Mouse (Mus musculus): Measurements from ENCODE around the gene Lpgat1.
A peak's percentile ranks its signal among the peaks of the same experiment; 100 is the strongest.

Gene Lpgat1

DNA sequence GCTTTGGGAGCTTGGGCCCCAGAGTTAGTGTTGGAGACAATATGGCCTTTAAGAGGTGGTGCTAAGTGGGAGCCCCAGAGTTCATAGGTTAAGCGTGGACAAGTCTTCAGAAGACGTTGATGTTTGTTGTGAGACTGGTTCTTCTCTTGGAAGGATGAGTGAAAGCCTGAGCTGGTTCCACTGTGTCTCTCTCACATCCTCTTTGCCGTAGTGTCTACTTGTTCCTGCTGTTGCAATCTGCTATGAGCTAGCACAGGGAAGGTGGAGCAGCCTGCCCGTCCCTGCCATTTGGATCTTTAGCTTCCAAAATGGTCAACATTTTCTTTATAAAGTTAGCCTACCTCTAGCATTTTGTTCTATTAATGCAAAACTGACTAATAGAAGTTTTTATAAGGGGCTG is 16.2 kb downstream of the Lpgat1 start:
- DNase-seq (ENCODE audit: low spot score in 2 of 2), result no peak

DNA sequence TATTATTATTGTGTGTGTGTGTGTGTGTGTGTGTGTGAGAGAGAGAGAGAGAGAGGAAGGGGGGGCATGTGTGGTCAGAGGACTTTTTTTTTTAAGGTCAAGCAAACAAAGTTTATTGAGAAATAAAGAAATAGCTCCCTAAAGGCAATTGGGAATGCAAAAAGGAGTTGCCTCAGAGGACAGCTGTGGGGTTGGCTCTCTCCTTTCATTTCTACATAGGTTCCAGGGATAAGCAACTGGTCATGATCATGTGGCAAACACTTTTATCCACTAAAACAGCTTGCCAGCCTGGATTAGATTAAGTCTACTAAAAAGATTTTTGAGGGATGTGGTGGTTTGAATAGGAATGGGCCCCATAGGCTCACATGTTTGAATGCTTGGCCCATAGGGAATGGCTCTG is 18.8 kb downstream of the Lpgat1 start:
- no peak for DNase-seq (ENCODE audit: low spot score in 2 of 2)

GRCm38 (mm10) chr1:191737871-191738270 is 20.2 kb downstream of the Lpgat1 start:
- DNase-seq (ENCODE audit: low spot score in 2 of 2), result no peak

- DNase-seq (ENCODE audit: low spot score in 2 of 2), result no peak
Observed at GRCm38 (mm10) chr1:191738726-191739125, 21.1 kb downstream of the Lpgat1 start.

- no peak for DNase-seq (ENCODE audit: low spot score in 2 of 2)
Observed at GRCm38 (mm10) chr1:191740587-191741361, 23.1 kb downstream of the Lpgat1 start.

DNA sequence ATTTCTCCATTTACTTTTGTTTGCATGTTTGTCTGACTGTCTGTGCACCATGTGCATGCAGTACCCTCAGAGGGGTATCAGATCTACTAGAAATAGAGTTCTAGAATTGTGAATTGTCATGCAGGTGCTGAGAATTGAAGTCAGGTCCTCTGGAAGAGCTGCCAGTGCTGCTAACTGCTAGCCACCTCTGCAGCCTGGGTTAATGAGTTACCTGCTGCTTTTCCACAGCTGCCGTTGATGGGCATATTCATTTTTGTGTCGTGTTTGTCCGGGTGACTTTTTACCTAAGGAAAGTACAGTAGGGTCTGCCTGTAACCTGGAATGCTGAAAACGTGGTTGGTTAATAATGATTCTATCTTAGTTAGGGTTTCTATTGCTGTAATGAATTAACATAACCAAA is 24.0 kb downstream of the Lpgat1 start:
- no peak for DNase-seq (ENCODE audit: low spot score in 2 of 2)

DNA sequence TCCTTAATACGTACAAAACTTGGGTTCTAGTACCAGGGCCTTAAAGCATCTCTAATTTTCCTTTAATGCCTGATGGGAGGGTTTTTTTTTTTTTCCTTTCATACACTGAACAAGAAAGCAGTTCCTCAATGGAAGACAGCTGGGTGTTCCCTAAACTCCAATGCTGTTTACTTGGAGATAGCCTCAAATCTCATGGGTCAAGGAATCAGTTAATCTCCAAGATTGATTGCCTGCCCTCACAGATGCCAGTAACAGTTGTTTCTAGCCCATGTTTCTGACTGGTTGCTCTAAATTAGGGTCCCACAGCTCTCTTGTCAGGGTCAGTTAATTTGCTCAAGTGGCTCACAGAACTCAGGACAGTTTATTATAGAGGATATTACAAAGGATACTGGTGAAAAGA is 30.8 kb downstream of the Lpgat1 start:
- no peak for DNase-seq (ENCODE audit: low spot score in 2 of 2)

- DNase-seq (ENCODE audit: low spot score in 2 of 2), result peak in 1 of 2 experiments; percentile 33
Observed at GRCm38 (mm10) chr1:191756520-191757199, 39.0 kb downstream of the Lpgat1 start.

DNA sequence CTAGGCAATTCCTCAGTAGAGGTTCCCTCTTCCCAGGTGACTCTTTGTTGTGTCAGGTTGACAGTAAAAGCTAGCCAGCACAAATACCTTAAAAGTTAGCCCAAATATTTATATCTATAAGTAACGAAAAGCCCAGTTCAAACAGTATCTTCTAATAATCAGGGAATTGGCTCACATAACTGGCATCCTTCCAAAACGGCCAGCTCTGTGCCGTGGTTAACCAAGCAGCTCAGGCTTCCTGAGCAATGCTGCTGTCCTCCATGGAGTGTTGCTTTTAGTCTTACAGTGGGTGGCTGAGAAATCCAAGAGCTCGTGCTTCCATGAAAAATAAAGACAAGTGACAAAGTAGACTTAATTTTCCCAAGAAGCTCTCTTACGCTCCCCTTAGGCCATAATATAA is 56.5 kb downstream of the Lpgat1 start:
- DNase-seq (ENCODE audit: low spot score in 2 of 2), result no peak

DNA sequence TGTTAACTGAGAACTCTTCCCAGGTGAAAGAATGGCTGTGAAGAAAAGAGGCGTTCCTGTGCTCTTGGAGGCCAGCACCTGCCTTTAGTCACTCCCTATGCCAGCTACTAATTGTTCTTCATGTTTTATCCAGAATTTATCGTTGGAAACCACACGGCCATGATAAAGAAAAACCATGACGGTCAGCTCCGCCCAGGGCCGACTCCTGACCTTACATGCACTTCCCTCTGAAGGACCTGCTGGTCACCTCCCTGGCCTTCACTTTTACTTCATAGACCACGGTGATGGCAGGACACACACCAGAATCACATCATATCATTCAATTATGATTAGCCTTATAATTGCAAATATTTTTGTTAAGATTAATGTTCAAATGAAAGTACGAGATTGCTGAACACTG is 57.5 kb downstream of the Lpgat1 start:
- DNase-seq (ENCODE audit: low spot score in 2 of 2), result no peak

- DNase-seq (ENCODE audit: low spot score in 2 of 2), result no peak
Observed at GRCm38 (mm10) chr1:191777521-191777920, 59.9 kb downstream of the Lpgat1 start.

DNA sequence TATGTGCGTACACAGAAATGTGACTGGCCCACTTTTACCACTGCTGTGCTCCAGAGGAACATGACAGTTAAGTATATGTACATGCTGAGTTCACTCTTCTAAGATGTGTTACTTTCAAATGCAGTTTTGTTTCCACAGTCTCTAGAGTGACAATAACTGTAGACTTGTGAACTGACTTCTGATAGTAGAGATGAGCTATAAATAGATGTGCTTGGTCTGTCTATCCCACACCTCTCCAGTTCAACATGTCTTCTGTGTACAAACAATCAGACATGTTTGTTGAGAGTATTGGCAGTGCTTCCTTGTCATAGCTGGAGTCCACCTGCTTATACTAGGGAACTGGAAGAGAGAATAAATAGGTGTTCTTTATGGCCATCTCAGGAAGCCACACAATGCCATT is 62.8 kb downstream of the Lpgat1 start:
- DNase-seq (ENCODE audit: low spot score in 2 of 2), result no peak

DNA sequence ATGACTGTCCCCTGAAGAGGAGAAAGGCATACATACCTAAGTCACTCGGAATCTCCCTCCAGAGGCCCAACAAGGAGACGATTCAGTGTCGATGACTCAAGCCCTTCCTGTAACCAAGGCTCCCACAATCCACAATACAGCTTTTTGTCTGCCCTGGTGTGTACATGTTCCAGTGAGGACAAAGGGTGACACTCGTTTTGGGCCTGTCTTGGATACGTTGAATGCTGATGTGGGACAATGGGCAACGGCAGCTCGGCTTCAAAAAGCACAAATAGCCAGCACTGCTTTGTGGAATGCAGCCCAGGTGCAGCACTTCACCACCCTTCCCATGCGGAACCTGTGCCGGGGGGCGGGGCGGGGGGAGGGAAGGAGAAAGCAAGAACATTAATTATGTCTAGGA is 67.5 kb downstream of the Lpgat1 start:
- no peak for DNase-seq (ENCODE audit: low spot score in 2 of 2)

DNA sequence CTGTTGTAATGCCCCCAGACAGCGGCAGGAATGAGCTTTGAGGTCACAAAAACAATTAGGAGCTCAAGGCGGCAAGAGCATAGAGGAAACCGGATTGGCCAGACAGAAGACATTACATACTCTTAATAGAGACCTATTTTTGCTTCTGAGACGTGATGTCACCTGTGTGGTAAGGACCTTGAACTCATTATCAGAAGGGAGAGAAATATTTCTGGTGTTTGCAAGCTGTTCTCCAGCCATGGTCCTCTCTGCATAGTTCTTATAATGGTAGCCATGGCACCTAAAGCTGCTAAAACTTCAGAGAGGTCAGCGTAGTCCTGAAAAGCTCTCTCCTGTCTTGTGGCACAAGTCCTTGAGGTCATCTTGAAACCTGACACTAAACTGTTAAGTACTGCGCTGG is 68.6 kb downstream of the Lpgat1 start:
- no peak for DNase-seq (ENCODE audit: low spot score in 2 of 2)

GRCm38 (mm10) chr1:191787379-191787778 is 69.7 kb downstream of the Lpgat1 start:
- no peak for DNase-seq (ENCODE audit: low spot score in 2 of 2)

DNA sequence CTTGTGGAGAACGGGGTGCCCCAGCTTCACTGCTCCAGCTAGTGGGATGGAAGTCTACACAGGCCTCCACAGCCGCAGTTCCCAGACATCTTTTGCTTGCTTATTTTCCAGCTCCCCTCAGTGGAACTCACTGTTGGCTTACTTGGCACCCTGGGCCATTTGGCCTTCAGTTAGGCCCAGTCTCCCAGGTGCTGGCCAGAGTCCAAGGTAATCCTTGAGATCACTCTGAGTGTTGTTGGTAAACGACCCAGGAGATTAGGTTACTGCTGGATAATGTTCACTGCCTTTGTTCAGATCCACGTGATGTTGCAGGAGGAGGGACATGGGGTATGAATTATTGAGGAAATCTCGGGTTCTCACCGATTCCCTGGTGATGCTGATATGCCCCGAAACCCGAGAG is 75.4 kb downstream of the Lpgat1 start:
- no peak for DNase-seq (ENCODE audit: low spot score in 2 of 2)

GRCm38 (mm10) chr1:191793888-191794532 is 76.4 kb downstream of the Lpgat1 start:
- DNase-seq (ENCODE audit: low spot score in 2 of 2), result no peak

GRCm38 (mm10) chr1:191796238-191796896 is 78.7 kb downstream of the Lpgat1 start:
- DNase-seq (ENCODE audit: low spot score in 2 of 2), result no peak

- DNase-seq (ENCODE audit: low spot score in 2 of 2), result no peak
Observed at GRCm38 (mm10) chr1:191802093-191802819, 84.6 kb downstream of the Lpgat1 start.

- DNase-seq (ENCODE audit: low spot score in 2 of 2), result no peak
Observed at GRCm38 (mm10) chr1:191802820-191803655, 85.4 kb downstream of the Lpgat1 start.

- DNase-seq (ENCODE audit: low spot score in 2 of 2), result no peak
Observed at GRCm38 (mm10) chr1:191804747-191805146, 87.1 kb downstream of the Lpgat1 start.
